Mouse (Mus musculus) intestine, embryonic 15.5 days (tissue): ENCODE data around the gene Ehbp1l1. TPM values are rescaled to one million over a fixed set of nuclear protein-coding genes. Genes with fewer than 3 reads are reported as not detected.

Source experiments
- ATAC-seq: fragments of 200-750 bp; cut with Nextera tagmentation; 2 replicates; pipeline ENCODE4 v1.8.0; 2017; ENCODE audit warnings: moderate TSS enrichment, moderate library complexity
- H3K27ac ChIP-seq: fragments of 300-500 bp; sonication (generic); 2 replicates; pipeline ENCODE4 v1.5.1; 2015; ENCODE audit warnings: mild to moderate bottlenecking, inconsistent platforms
- H3K27me3 ChIP-seq: fragments of 300-500 bp; sonication (generic); replicated peaks from 2 replicates; pipeline ENCODE4 v1.6.1; 2015; ENCODE audit warnings: inconsistent platforms
- H3K36me3 ChIP-seq: fragments of 300-500 bp; sonication (generic); 2 replicates; pipeline ENCODE4 v1.6.1; 2015; ENCODE audit warnings: inconsistent platforms
- H3K4me1 ChIP-seq: fragments of 300-500 bp; sonication (generic); replicated peaks from 2 replicates; pipeline ENCODE4 v1.6.1; 2015; ENCODE audit warnings: inconsistent platforms
- H3K4me2 ChIP-seq: fragments of 300-500 bp; sonication (generic); replicated peaks from 2 replicates; pipeline ENCODE4 v1.6.1; 2015; ENCODE audit warnings: mild to moderate bottlenecking, inconsistent platforms
- H3K4me3 ChIP-seq: fragments of 300-500 bp; sonication (generic); replicated peaks from 2 replicates; pipeline ENCODE4 v1.5.1; 2015; ENCODE audit warnings: inconsistent platforms
- H3K9ac ChIP-seq: fragments of 300-500 bp; sonication (generic); 2 replicates; pipeline ENCODE4 v1.6.1; 2015; ENCODE audit warnings: inconsistent platforms
- H3K9me3 ChIP-seq: fragments of 300-500 bp; sonication (generic); 2 replicates; pipeline ENCODE4 v1.6.1; 2016; ENCODE audit warnings: inconsistent platforms
- WGBS: fragments of 180-500 bp; shearing (Covaris S2); methylation state at CpG from one replicate; pipeline ENCODE4 v1.1.7; 2015; 5-methylcytosine and 5-hydroxymethylcytosine counted together
- polyA plus RNA-seq: library from polyadenylated mRNA; unstranded; fragments of >200 nt; fragmentation: Nextera tagmentation; extraction: Ambion mirVana; gene quantifications from 2 replicates; pipeline ENCODE4 v1.2.1, GENCODE M21; 2015

Gene Ehbp1l1
- polyA plus RNA-seq, 1 experiment from 2014 or later = 38.6 TPM

DNA sequence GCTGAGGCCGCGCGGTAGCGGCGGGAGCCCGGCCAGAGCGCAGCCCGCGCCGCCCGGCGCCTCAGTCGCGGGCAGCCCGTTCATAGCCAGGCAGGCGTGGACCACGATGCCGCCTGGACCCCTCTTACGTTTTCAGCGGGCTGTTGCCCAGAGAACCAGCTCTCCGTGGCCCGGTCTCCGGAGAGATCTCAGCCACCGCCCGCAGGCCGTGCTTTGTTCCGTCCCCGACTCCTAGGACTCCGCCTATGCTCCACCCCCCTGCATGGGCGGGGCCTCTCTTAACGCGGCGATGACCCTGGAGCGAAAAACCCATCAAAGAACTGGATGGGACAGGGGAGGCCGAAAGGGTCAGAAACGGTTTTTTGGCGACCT is 3.3 kb upstream of the Ehbp1l1 start, which contains the start of gene Fam89b:
Fam89b (minus strand) TSS at position 210 of the 372 bp plus-strand sequence.
- H3K9ac ChIP-seq = peak within 1 kb of the TSS; percentile 94
- ATAC-seq = peak; percentile 79
- no peaks in the 10 kb centered on the region for H3K36me3 ChIP-seq
- H3K27me3 ChIP-seq = no peaks in the 10 kb centered on the region
- peak within 1 kb of the TSS; percentile 90 for H3K4me2 ChIP-seq
- peak within 1 kb of the TSS; percentile 89 for H3K27ac ChIP-seq
- under 1% methylated on average over 37 of the region's 37 CpGs for WGBS
- H3K4me1 ChIP-seq = peaks cover 56% of the 10 kb centered on the region
- H3K9me3 ChIP-seq = no peaks in the 10 kb centered on the region
- H3K4me3 ChIP-seq = peak within 1 kb of the TSS; percentile 84

DNA sequence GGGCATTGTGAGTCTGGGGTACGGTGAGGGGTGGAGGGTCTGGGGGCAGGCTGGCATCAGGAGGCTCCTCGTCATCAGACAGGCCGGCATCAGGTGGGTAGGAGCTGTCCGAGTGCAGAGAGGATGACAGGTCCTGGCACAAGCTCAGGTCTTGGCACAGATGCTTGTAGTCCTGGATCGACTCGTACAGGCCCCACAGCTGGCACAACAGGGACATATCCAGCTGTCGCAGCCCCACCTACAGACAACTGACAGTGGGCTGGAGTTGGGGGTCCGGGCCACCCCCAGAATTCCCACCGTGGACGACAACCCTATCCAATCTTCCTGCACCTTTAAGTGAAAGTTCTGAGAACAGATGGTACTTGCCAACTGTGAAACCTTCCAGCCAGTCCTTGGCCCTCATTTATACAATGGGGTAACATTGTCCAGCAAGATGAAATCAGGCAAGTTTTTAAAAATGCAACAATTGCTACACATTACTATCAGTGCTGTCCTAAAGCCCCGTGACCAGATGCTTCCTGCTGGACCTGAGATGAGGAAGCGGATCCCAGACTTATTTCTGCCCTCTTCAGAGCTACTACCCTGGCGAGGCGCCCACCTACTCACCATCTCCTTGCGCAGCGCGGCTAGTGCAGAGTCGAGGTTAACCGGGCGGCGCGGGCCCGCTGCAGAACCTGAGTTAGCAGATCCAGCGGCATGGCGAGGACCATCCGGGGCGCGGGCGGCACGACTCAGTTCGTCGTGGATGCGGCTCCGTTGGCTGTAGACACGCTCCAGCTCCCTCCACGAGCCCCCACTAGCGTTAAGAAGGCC is 2.7 kb upstream of the Ehbp1l1 start:
- no peaks in the 10 kb centered on the region for H3K9me3 ChIP-seq
- H3K9ac ChIP-seq = peak overlapping the region; percentile 94
- WGBS = 7% methylated on average over 37 of the region's 37 CpGs
- peak overlapping the region; percentile 90 for H3K4me2 ChIP-seq
- H3K27ac ChIP-seq = peak overlapping the region; percentile 89
- no peaks in the 10 kb centered on the region for H3K27me3 ChIP-seq
- peaks cover 5% of the 10 kb centered on the region; the same call in 1 of the 2 replicates for H3K36me3 ChIP-seq
- H3K4me3 ChIP-seq = peak overlapping the region; percentile 84
- H3K4me1 ChIP-seq = peaks cover 62% of the 10 kb centered on the region
- ATAC-seq = peak; percentile 31

DNA sequence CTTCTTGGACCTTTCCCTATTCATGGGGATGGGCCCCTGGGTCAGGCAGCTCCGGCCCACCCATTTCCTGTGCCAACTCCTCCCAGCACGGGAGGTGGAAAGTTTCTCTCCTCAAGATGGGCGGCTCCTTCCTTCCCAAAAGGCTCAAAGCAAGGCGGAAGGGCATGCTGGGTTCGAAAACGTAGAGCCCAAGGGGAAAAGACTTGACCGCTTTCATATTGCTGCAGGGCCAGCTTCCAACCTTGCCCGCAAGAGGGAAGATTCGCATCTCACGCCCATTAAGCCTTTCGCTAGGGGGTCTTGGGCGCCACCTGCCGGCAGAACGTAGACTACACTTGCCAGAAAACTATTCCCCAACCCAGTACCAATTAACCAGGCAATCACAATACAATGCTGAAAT is 1.6 kb upstream of the Ehbp1l1 start:
- Histone ChIP-seq H3K4me3 (peak overlapping the region; percentile 84), H3K9me3 (no peaks in the 10 kb centered on the region), H3K4me2 (peak overlapping the region; percentile 90), H3K27ac (peak overlapping the region; percentile 59), H3K4me1 (peaks cover 69% of the 10 kb centered on the region), H3K36me3 (peaks cover 9% of the 10 kb centered on the region; the same call in 1 of the 2 replicates), H3K27me3 (no peaks in the 10 kb centered on the region), H3K9ac (peak overlapping the region; percentile 94)
- ATAC-seq = no peak
- 2% methylated on average over 14 of the region's 14 CpGs for WGBS

DNA sequence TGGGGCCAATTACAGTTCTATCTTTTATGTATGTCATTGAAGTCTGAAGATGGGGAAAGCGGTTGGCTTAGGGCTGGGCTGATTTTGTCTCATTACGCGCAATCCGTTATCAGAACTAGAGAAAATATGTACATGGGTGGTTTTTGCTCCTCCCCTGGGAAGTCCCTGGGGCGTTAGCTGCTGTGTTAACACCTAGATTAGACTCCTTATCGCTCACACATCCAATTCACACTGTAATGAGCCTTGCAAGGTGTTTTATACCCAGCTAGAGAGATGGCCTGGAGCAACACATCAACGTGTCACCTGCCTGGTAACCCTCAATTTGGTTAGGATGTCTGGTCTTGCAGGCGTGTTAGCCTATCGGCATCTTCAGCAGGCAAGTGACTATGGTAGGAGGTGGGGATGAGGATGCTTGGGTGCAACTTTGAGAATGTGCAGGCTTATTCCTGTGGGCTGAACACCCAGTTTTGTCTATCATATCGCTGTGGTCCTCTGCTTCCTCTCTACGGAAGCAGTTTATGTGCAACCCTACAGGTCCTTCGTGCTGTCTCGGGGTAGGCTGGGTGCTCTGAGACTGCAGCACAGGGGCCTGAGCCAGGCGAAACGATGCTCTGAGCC is 953 bp upstream of the Ehbp1l1 start:
- Histone ChIP-seq H3K27ac (peak overlapping the region; percentile 59), H3K9me3 (no peaks in the 10 kb centered on the region), H3K4me3 (peak overlapping the region; percentile 84), H3K4me2 (peak overlapping the region; percentile 90), H3K9ac (peak overlapping the region; percentile 36; the same call in 1 of the 2 replicates), H3K36me3 (peaks cover 11% of the 10 kb centered on the region; the same call in 1 of the 2 replicates), H3K27me3 (no peaks in the 10 kb centered on the region), H3K4me1 (peaks cover 69% of the 10 kb centered on the region)
- WGBS = 63% methylated on average over 15 of the region's 15 CpGs
- ATAC-seq = no peak

DNA sequence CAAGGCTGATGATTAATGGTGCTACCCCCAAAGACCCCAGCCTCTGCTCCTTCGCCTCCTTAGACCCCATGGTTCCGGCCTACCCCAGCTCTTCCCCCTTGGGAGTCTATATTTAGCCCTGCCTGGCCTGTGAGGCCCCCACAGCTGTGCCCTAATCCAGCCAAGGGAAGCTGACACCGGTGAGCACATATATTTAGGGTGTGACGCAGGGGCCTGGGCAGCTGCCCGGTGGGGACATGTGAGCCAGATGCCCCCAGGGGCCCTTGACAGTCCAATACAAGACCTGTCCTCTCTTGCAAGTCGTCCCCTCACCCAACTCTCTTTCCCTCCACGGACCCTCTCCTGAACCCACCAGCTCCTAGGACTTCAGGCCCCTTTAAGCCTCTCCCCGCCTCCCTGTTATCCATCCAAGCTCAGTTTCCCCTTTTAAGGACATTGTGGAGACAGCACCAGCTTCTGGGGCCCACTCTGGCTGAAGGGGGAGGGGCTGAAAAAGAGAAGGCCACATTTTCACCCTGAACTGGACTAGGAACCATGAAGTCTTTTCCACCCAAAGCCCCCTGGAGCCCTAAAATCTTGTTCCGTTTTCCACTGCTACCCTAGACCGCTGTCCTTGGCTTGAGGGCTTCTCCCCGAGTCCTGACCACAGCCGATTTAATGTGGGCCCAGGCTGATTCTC is 949 bp downstream of the Ehbp1l1 start:
- Histone ChIP-seq H3K9ac (peak overlapping the region; percentile 75), H3K4me2 (peak overlapping the region; percentile 90), H3K27me3 (no peaks in the 10 kb centered on the region), H3K4me3 (peak overlapping the region; percentile 53), H3K9me3 (no peaks in the 10 kb centered on the region), H3K4me1 (peaks cover 59% of the 10 kb centered on the region), H3K27ac (peak overlapping the region; percentile 81), H3K36me3 (peaks cover 25% of the 10 kb centered on the region)
- WGBS = 54% methylated on average over 12 of the region's 12 CpGs
- ATAC-seq = peak; percentile 8; the same call in 1 of the 2 replicates

DNA sequence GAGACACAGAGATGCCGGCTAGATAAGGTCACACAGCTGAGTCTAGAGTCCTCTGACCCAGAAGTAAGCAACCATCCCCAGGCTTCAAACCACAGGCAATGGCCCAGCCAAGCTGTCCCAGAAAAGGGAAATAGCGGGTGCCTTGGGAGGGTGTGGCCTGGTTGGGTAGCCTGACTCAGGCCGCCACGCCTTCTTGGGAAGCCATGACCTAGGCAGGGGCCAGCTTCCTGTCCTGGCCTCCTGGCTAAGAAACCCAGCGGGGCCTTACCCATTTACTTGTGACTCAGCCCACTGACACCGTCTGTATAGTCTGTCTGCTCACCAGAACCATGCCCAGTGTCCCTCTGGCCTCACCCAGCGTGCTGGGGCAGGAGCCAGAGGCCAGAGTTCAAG is 1.6 kb downstream of the Ehbp1l1 start:
- H3K36me3 ChIP-seq = peaks cover 31% of the 10 kb centered on the region
- ATAC-seq = peak; percentile 34
- 45% methylated on average over 7 of the region's 7 CpGs for WGBS
- no peaks in the 10 kb centered on the region for H3K27me3 ChIP-seq
- peaks cover 53% of the 10 kb centered on the region for H3K4me1 ChIP-seq
- peak overlapping the region; percentile 75 for H3K9ac ChIP-seq
- H3K9me3 ChIP-seq = no peaks in the 10 kb centered on the region
- H3K4me3 ChIP-seq = peak overlapping the region; percentile 53
- H3K27ac ChIP-seq = peak overlapping the region; percentile 81
- H3K4me2 ChIP-seq = peak overlapping the region; percentile 90

DNA sequence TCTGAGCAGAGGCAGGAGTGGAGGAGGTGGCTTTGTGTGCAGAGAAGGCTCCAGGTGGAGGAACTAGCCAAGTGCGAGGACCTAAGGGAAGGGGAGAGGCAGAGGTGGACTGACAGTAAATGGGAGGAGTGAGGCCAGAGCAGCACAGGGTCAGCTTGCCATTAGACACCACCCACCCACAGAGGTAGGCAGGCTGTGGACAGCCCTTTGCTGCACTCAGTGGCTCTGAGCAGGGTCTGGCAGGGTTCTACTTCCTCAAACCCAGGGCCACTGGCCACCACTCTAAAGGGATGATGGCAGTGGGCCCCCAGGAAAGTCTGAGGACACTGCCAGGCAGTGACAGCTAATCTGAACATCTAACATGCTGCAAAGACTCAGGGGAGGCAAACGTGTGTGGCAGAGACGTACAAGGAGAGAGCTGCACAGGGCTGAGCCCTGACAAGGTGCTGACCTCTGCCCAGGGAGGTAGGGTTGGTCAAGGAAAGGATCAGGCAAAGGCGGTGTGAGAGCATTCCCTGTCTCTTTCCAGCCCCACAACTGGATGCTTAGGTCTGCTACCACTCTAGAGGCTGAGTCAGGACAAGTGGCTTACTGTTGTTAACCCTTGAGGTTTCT is 2.1 kb downstream of the Ehbp1l1 start:
- peaks cover 52% of the 10 kb centered on the region for H3K4me1 ChIP-seq
- peak overlapping the region; percentile 53 for H3K4me3 ChIP-seq
- H3K9me3 ChIP-seq = no peaks in the 10 kb centered on the region
- peaks cover 31% of the 10 kb centered on the region for H3K36me3 ChIP-seq
- WGBS = 59% methylated on average over 4 of the region's 4 CpGs
- no peaks in the 10 kb centered on the region for H3K27me3 ChIP-seq
- H3K9ac ChIP-seq = peak overlapping the region; percentile 75
- H3K27ac ChIP-seq = peak overlapping the region; percentile 81
- peak overlapping the region; percentile 90 for H3K4me2 ChIP-seq
- no peak for ATAC-seq

DNA sequence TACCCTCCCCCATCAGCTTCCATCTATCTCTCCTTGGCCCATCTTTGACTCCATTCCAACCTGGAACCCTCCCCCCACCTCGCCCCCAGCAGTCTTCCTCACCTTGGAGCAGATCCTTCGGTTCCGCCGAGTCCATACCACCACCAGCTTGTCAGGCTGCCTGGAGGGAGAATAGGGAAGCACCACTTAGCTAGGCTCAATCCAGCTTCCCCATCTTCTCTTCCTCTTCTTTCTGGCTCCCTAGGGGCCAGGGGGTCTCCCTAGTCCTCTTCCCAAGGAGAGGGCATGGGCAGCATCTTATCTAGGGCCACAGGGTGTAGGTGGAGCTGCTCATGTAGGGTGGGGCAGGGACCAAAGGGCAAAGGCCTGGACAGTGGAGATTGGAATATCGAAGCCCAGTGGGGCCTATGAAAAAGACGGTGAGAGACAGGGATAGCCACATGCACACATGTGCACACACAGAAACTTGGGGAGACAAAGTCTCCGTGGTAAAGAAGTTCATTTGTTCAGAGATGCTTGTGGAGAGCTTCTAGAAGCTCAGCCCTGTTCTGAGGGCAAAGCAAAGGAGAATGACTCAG is 3.2 kb downstream of the Ehbp1l1 start:
- peak overlapping the region; percentile 22; the same call in 1 of the 2 replicates for H3K4me2 ChIP-seq
- WGBS = 83% methylated on average over 7 of the region's 7 CpGs
- no peak overlapping the region; the same call in 1 of the 2 replicates for H3K9ac ChIP-seq
- peaks cover 43% of the 10 kb centered on the region for H3K4me1 ChIP-seq
- peaks cover 34% of the 10 kb centered on the region for H3K36me3 ChIP-seq
- no peak for ATAC-seq
- no peak overlapping the region for H3K4me3 ChIP-seq
- no peaks in the 10 kb centered on the region for H3K9me3 ChIP-seq
- H3K27me3 ChIP-seq = no peaks in the 10 kb centered on the region
- no peak overlapping the region for H3K27ac ChIP-seq

DNA sequence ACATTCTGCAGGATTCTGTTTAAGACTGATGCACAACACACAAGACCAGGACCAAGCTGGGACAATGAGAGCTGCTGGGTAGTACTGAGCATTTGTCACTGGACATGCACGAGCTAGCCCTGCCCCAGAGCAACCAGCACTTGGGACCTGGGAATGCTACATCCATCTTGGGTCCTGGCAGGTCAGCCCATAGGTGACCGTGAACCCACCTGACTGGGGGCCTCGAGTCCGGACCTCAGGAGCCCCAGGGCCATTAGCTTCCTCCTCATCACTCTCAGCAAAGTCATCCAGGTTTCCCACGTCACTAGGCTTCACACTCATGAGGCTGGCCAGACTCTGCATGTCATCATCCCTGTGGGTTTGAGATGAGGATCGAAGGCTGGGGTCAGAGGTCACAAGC is 4.9 kb downstream of the Ehbp1l1 start:
- no peak overlapping the region for H3K4me2 ChIP-seq
- no peak overlapping the region for H3K9ac ChIP-seq
- no peak for ATAC-seq
- no peaks in the 10 kb centered on the region for H3K27me3 ChIP-seq
- H3K27ac ChIP-seq = no peak overlapping the region
- WGBS = 93% methylated on average over 6 of the region's 6 CpGs
- peaks cover 35% of the 10 kb centered on the region for H3K4me1 ChIP-seq
- H3K4me3 ChIP-seq = no peak overlapping the region
- H3K9me3 ChIP-seq = no peaks in the 10 kb centered on the region
- peaks cover 34% of the 10 kb centered on the region for H3K36me3 ChIP-seq

DNA sequence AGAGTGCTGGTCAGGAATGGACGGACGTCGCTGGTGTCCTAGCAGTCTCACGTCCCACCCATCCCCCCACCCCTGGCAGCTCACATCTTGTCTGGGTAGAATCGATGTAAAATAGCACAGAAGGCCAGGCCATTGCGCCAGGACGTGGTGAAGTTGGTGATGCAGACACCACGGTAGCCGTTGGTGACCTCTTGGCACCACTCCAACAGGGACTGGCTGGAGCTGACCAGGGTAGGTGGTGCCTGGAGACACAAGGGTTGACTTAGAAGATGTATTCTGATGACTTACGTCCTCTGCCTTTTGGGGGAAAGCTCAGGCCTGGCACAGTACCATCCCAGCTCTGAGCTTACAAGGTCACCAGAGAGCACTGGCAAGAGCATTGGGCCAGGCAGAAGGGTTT is 9.2 kb downstream of the Ehbp1l1 start:
- no peaks in the 10 kb centered on the region for H3K9me3 ChIP-seq
- no peak overlapping the region for H3K27ac ChIP-seq
- ATAC-seq = no peak
- H3K27me3 ChIP-seq = no peaks in the 10 kb centered on the region
- no peak overlapping the region for H3K4me3 ChIP-seq
- H3K4me1 ChIP-seq = peaks cover 24% of the 10 kb centered on the region
- H3K36me3 ChIP-seq = peaks cover 31% of the 10 kb centered on the region
- 61% methylated on average over 10 of the region's 10 CpGs for WGBS
- H3K9ac ChIP-seq = no peak overlapping the region
- H3K4me2 ChIP-seq = no peak overlapping the region

DNA sequence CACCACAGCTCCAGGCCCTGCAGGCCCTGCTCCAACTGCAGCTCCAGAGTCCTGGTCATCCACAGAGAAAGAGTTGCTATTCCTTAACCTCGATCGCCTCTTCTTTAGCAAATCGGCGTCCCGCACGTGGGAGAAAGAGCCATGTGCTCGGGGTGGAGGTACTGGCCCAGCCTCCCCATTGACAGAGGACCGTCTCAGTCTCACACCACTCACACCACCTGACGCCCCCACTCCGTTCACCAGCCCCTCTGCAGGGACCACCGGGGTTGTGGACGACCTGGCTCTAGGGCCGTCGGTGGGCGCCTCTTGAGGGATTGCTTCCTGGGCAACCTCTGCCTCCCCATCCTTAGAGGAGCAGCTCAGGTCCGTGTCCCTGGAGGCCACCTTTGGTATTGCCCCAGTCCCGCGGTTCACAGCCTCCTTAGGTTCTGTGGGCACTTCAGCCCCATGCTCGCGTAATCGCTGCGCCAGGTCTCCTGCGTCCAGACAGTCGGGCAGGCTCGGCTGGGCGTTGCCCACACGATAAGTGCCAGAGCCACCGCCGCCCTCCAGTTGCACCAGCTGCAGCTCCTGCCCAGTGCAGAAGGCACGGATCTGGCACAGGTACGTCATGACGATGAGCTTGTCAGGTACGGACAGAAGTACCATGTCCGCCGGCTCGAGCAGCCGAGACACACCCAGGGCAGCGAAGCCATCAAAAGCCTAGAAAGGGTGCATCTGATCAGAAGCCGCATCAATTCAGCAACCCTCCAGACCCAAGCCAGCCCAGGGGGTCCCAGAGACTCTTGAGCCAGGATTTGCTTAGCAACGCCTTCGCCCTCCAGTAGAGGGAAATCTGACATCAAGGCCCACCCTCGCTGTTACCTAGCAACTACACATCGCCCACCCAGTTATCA is 10.1 kb downstream of the Ehbp1l1 start:
- Histone ChIP-seq H3K9me3 (no peaks in the 10 kb centered on the region), H3K4me2 (peak overlapping the region; percentile 24), H3K27ac (0 out of 2 replicates have a peak overlapping the region, but pooled peaks have one; percentile 15), H3K4me1 (peaks cover 24% of the 10 kb centered on the region), H3K9ac (0 out of 2 replicates have a peak overlapping the region, but pooled peaks have one; percentile 13), H3K27me3 (no peaks in the 10 kb centered on the region), H3K36me3 (peaks cover 30% of the 10 kb centered on the region), H3K4me3 (no peak overlapping the region)
- WGBS = 33% methylated on average over 43 of the region's 43 CpGs
- ATAC-seq = peak; percentile 60
